Mouse (Mus musculus) layer of hippocampus, postnatal 14 days (tissue): ENCODE data around the gene Dph5. TPM values are rescaled to one million over a fixed set of nuclear protein-coding genes. Genes with fewer than 3 reads are reported as not detected.

Experiments
- DNase-seq, 2 experiments: peaks; one replicate each; pipeline ENCODE4 v3.0.0; 2021 to 2022; ENCODE audit warnings: low spot score in 2 of 2, mixed read lengths in 1 of 2
- total RNA-seq, 2 experiments: library from RNA; stranded (reverse); gene quantifications; 2 replicates each; pipeline ENCODE4 v1.2.3; 2021

The Dph5 gene
- total RNA-seq, 2 experiments from 2014 or later: 15.9 to 16.9 TPM

GRCm38 (mm10) chr3:115949921-115950877 is 62.6 kb downstream of the Dph5 start:
- peak in 1 of 2 experiments; percentile 29 for DNase-seq

GRCm38 (mm10) chr3:115951221-115951620 is 63.6 kb downstream of the Dph5 start:
- no peak for DNase-seq

GRCm38 (mm10) chr3:115952356-115952755 is 64.7 kb downstream of the Dph5 start:
- no peak for DNase-seq

GRCm38 (mm10) chr3:115953088-115953487 is 65.5 kb downstream of the Dph5 start:
- no peak for DNase-seq

- DNase-seq: no peak
Observed at GRCm38 (mm10) chr3:115957223-115957622, 69.6 kb downstream of the Dph5 start.

- DNase-seq: no peak
Observed at GRCm38 (mm10) chr3:115961311-115962027, 73.8 kb downstream of the Dph5 start.

- DNase-seq: no peak
Observed at GRCm38 (mm10) chr3:115962028-115962415, 74.4 kb downstream of the Dph5 start.

- DNase-seq: no peak
Observed at GRCm38 (mm10) chr3:115963597-115963996, 76.0 kb downstream of the Dph5 start.

- DNase-seq: no peak
Observed at GRCm38 (mm10) chr3:115964071-115964470, 76.4 kb downstream of the Dph5 start.

GRCm38 (mm10) chr3:115968745-115969530 is 81.3 kb downstream of the Dph5 start:
- peak; percentile 16 to 35 for DNase-seq

- no peak for DNase-seq
Observed at GRCm38 (mm10) chr3:115971045-115971785, 83.6 kb downstream of the Dph5 start.

GRCm38 (mm10) chr3:115971891-115972646 is 84.4 kb downstream of the Dph5 start:
- DNase-seq: no peak

- no peak for DNase-seq
Observed at GRCm38 (mm10) chr3:115974228-115974627, 86.6 kb downstream of the Dph5 start.

GRCm38 (mm10) chr3:115974995-115975394 is 87.4 kb downstream of the Dph5 start:
- DNase-seq: no peak

GRCm38 (mm10) chr3:115979000-115979399 is 91.4 kb downstream of the Dph5 start:
- peak in 1 of 2 experiments; percentile 23 for DNase-seq

GRCm38 (mm10) chr3:115983217-115983616 is 95.6 kb downstream of the Dph5 start:
- DNase-seq: no peak
